Mouse (Mus musculus) MEL (cell line): Measurements from ENCODE around the gene Ppip5k2. TPM values are rescaled to one million over a fixed set of nuclear protein-coding genes. Genes with fewer than 3 reads are reported as not detected.

Source experiments
- DNase-seq: peaks from one replicate; pipeline ENCODE4 v3.0.0; 2011; ENCODE audit warnings: low read depth, low spot score
- H3K27ac ChIP-seq: 2 replicates; pipeline ENCODE4 v1.5.1; 2012; ENCODE audit warnings: low read depth, mild to moderate bottlenecking, control low read depth, low read length, moderate library complexity; ENCODE audit not compliant: control insufficient read depth
- H3K27me3 ChIP-seq, 2 experiments: fragments of 150-350 bp in 1 of 2; sonication (generic) in 1 of 2; 2 replicates each; pipeline ENCODE4 v1.6.1; 2012; ENCODE audit warnings: low read length in 2 of 2, mild to moderate bottlenecking in 2 of 2, improper control_type of control experiment in 1 of 2, moderate library complexity in 1 of 2; ENCODE audit not compliant: insufficient read depth in 2 of 2, control insufficient read depth in 1 of 2
- H3K36me3 ChIP-seq, 2 experiments: 2 replicates each; pipeline ENCODE4 v1.6.1; 2012 to 2014; ENCODE audit warnings: low read length in 2 of 2, improper control_type of control experiment in 1 of 2, inconsistent platforms in 1 of 2, mild to moderate bottlenecking in 1 of 2; ENCODE audit not compliant: insufficient read depth in 2 of 2, control insufficient read depth in 1 of 2
- H3K4me1 ChIP-seq, 2 experiments: fragments of 150-350 bp in 1 of 2; sonication (generic) in 1 of 2; 2 replicates each; pipeline ENCODE4 v1.6.1; 2012; ENCODE audit warnings: low read length in 2 of 2, improper control_type of control experiment in 1 of 2, mild to moderate bottlenecking in 1 of 2; ENCODE audit not compliant: insufficient read depth in 2 of 2, control insufficient read depth in 1 of 2
- H3K4me3 ChIP-seq, 2 experiments: fragments of 150-350 bp in 1 of 2; sonication (generic) in 1 of 2; 2 replicates each; pipeline ENCODE4 v1.5.1; 2012; ENCODE audit warnings: low read depth in 2 of 2, low read length in 2 of 2, mild to moderate bottlenecking in 2 of 2, moderate library complexity in 2 of 2, control low read depth in 1 of 2, improper control_type of control experiment in 1 of 2; ENCODE audit not compliant: control insufficient read depth in 1 of 2, insufficient read depth in 1 of 2
- H3K79me2 ChIP-seq: 2 replicates; pipeline ENCODE4 v1.6.1; 2012; ENCODE audit warnings: mild to moderate bottlenecking, low read length, moderate library complexity; ENCODE audit not compliant: control insufficient read depth, poor library complexity, insufficient read depth
- H3K9ac ChIP-seq: 2 replicates; pipeline ENCODE4 v1.6.1; 2012; ENCODE audit warnings: low read depth, mild to moderate bottlenecking, control low read depth, low read length, moderate library complexity; ENCODE audit not compliant: control insufficient read depth, poor library complexity, severe bottlenecking
- H3K9me3 ChIP-seq: fragments of 150-350 bp; sonication (generic); replicated peaks from 2 replicates; pipeline ENCODE4 v1.6.1; 2012; ENCODE audit warnings: mild to moderate bottlenecking, low read length, improper control_type of control experiment, moderate library complexity; ENCODE audit not compliant: insufficient read depth
- CHD1 ChIP-seq: IDR thresholded peaks from 2 replicates; pipeline ENCODE4 v1.6.1; 2012; ENCODE audit warnings: low read depth, mild to moderate bottlenecking, inconsistent platforms, low read length, improper control_type of control experiment
- CHD2 ChIP-seq: IDR thresholded peaks from 2 replicates; pipeline ENCODE4 v1.6.1; 2011; ENCODE audit warnings: low read length, improper control_type of control experiment
- CTCF ChIP-seq, 3 experiments: IDR thresholded peaks in 2 of 3; conservative IDR thresholded peaks in 1 of 3; 2 replicates each; pipeline ENCODE4 v1.5.1; 2011 to 2012; ENCODE audit warnings: low read length in 3 of 3, low read depth in 2 of 3, mild to moderate bottlenecking in 2 of 3, improper control_type of control experiment in 1 of 3, inconsistent platforms in 1 of 3, mixed read lengths in 1 of 3, moderate library complexity in 1 of 3; ENCODE audit not compliant: control insufficient read depth in 1 of 3, insufficient read depth in 1 of 3, poor library complexity in 1 of 3, severe bottlenecking in 1 of 3
- E2F4 ChIP-seq: IDR thresholded peaks from 2 replicates; pipeline ENCODE4 v1.6.1; 2011; ENCODE audit warnings: low read depth, low read length, improper control_type of control experiment, borderline replicate concordance
- ELF1 ChIP-seq: IDR thresholded peaks from 2 replicates; pipeline ENCODE4 v1.6.1; 2014; ENCODE audit warnings: low read depth, mild to moderate bottlenecking, inconsistent platforms, low read length, improper control_type of control experiment, moderate library complexity
- GABPA ChIP-seq: IDR thresholded peaks from 2 replicates; pipeline ENCODE4 v1.6.1; 2012; ENCODE audit warnings: low read depth, mild to moderate bottlenecking, inconsistent platforms, low read length, improper control_type of control experiment, moderate library complexity
- GATA1 ChIP-seq: IDR thresholded peaks from 2 replicates; pipeline ENCODE4 v1.6.1; 2011; ENCODE audit warnings: low read depth, low read length, improper control_type of control experiment
- MAX ChIP-seq: IDR thresholded peaks from 2 replicates; pipeline ENCODE4 v1.6.1; 2011; ENCODE audit warnings: low read length, improper control_type of control experiment
- MXI1 ChIP-seq: IDR thresholded peaks from 2 replicates; pipeline ENCODE4 v1.6.1; 2011; ENCODE audit warnings: mild to moderate bottlenecking, low read depth, low read length, improper control_type of control experiment
- NELFE ChIP-seq: IDR thresholded peaks from 2 replicates; pipeline ENCODE4 v1.6.1; 2011; ENCODE audit warnings: low read depth, low read length, improper control_type of control experiment
- POLR2A ChIP-seq, 2 experiments: IDR thresholded peaks; 2 replicates each; pipeline ENCODE4 v1.6.1; 2011 to 2012; ENCODE audit warnings: low read length in 2 of 2, mild to moderate bottlenecking in 2 of 2, control low read depth in 1 of 2, improper control_type of control experiment in 1 of 2, low read depth in 1 of 2, moderate library complexity in 1 of 2; ENCODE audit not compliant: control insufficient read depth in 1 of 2, insufficient read depth in 1 of 2, poor library complexity in 1 of 2
- RAD21 ChIP-seq: IDR thresholded peaks from 2 replicates; pipeline ENCODE4 v1.6.1; 2011; ENCODE audit warnings: mild to moderate bottlenecking, low read depth, low read length, improper control_type of control experiment
- RCOR1 ChIP-seq: IDR thresholded peaks from 2 replicates; pipeline ENCODE4 v1.6.1; 2012; ENCODE audit warnings: low read depth, mild to moderate bottlenecking, inconsistent platforms, low read length, improper control_type of control experiment
- SIN3A ChIP-seq: IDR thresholded peaks from 2 replicates; pipeline ENCODE4 v1.6.1; 2012; ENCODE audit warnings: low read length, improper control_type of control experiment, inconsistent platforms
- TAL1 ChIP-seq: IDR thresholded peaks from 2 replicates; pipeline ENCODE4 v1.6.1; 2012; ENCODE audit warnings: mild to moderate bottlenecking, inconsistent platforms, low read length, moderate library complexity, mixed read lengths
- TCF12 ChIP-seq: IDR thresholded peaks from 2 replicates; pipeline ENCODE4 v1.6.1; 2014; ENCODE audit warnings: low read depth, mild to moderate bottlenecking, inconsistent platforms, low read length, improper control_type of control experiment, moderate library complexity
- USF2 ChIP-seq, 2 experiments: IDR thresholded peaks; 2 replicates each; pipeline ENCODE4 v1.6.1; 2011 to 2012; ENCODE audit warnings: improper control_type of control experiment in 2 of 2, low read length in 2 of 2, borderline replicate concordance in 1 of 2, inconsistent platforms in 1 of 2, low read depth in 1 of 2, mild to moderate bottlenecking in 1 of 2; ENCODE audit not compliant: insufficient read depth in 1 of 2
- ZC3H11A ChIP-seq: IDR thresholded peaks from 2 replicates; pipeline ENCODE4 v1.6.1; 2012; ENCODE audit warnings: low read depth, mild to moderate bottlenecking, inconsistent platforms, low read length, improper control_type of control experiment
- ZKSCAN1 ChIP-seq: IDR thresholded peaks from 2 replicates; pipeline ENCODE4 v1.6.1; 2012; ENCODE audit warnings: low read depth, mild to moderate bottlenecking, inconsistent platforms, low read length, improper control_type of control experiment, moderate library complexity
- ZMIZ1 ChIP-seq: IDR thresholded peaks from 2 replicates; pipeline ENCODE4 v1.6.1; 2012; ENCODE audit warnings: low read depth, mild to moderate bottlenecking, inconsistent platforms, low read length, improper control_type of control experiment, moderate library complexity
- ZNF384 ChIP-seq: IDR thresholded peaks from 2 replicates; pipeline ENCODE4 v1.6.1; 2012; ENCODE audit warnings: low read depth, mild to moderate bottlenecking, inconsistent platforms, low read length, improper control_type of control experiment
- polyA plus RNA-seq, 2 experiments: library from polyadenylated mRNA; stranded (reverse) in 1 of 2; unstranded in 1 of 2; fragments of >175 nt in 1 of 2; fragments of >200 nt in 1 of 2; gene quantifications; 2 replicates each; pipeline versions ENCODE4 v1.2.1 to v1.2.4; 2012; ENCODE audit warnings: low replicate concordance in 2 of 2, low read depth in 1 of 2; ENCODE audit not compliant: insufficient read length in 2 of 2, insufficient read depth in 1 of 2, missing spikeins in 1 of 2
- total RNA-seq: library from RNA; depleted of rRNA; stranded (reverse); fragments of 300-350 nt; gene quantifications from 2 replicates; pipeline ENCODE4 v1.2.3, GENCODE M21; 2012

The Ppip5k2 gene
- total and polyA plus RNA-seq, 3 experiments = 47.2 to 651 (median 60.7) TPM

DNA sequence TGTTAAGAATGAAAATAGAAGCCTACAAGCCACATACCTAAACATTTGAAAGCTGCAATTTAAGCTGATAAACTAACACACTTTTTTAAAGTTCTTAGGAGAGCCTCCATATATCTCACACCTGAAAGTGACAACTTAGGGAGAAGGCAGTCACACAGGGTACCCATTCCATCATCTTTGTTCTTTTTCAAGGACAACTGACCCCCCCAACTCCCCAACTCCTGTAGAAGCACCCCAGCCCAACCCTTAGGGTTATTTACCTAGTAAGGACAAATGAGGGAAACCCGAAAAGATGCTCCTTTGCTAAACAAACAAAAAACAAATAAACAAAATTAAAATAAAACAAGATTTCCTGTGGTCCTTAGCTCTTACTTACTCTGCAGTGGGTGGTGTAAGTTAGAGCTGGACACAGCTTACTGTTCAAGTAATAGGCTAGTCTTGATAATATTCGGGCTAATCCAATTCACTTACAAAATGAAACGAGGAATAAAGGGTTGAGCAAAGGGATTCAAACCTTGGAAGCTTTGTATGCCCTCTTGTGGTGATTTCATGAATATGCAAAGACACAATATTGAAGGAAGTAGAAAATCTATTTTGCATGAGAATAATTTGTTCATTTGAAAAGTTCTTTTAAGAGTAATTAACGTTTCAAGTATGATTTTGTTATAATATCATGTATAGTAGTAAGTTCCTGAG lies 32.1 kb upstream of the Ppip5k2 start (continued):
- no peak for TF ChIP-seq MXI1
- no peak for TF ChIP-seq E2F4
- peak; percentile 38; the same call in 1 of the 2 replicates for TF ChIP-seq ELF1

GRCm38 (mm10) chr1:97795936-97796335 lies 25.7 kb upstream of the Ppip5k2 start:
- no peak overlapping the region for H3K27ac ChIP-seq
- TF ChIP-seq CHD1 (no peak), CHD2 (no peak), CTCF (IDR thresholded peaks at IDR 0.05 in 2 of 3, conservative IDR thresholded peaks at IDR 0.05 in 1 of 3; ENCODE audit: control insufficient read depth in 1 of 3, insufficient read depth in 1 of 3, low read depth in 2 of 3, low read length in 3 of 3, poor library complexity in 1 of 3, severe bottlenecking in 1 of 3) (no peak), MAX (no peak), RAD21 (no peak), GATA1 (no peak), TCF12 (no peak), GABPA (no peak), TAL1 (no peak), SIN3A (no peak), USF2 (IDR thresholded peaks at IDR 0.05; ENCODE audit: borderline replicate concordance in 1 of 2, insufficient read depth in 1 of 2, low read depth in 1 of 2, low read length in 2 of 2) (no peak), ZNF384 (no peak), ZMIZ1 (no peak), NELFE (no peak), ZKSCAN1 (no peak), POLR2A (IDR thresholded peaks at IDR 0.05; ENCODE audit: control insufficient read depth in 1 of 2, insufficient read depth in 1 of 2, low read depth in 1 of 2, low read length in 2 of 2, poor library complexity in 1 of 2) (no peak), RCOR1 (no peak), ZC3H11A (no peak)
- TF ChIP-seq, all 39 proteins: peak for 0
- H3K36me3 ChIP-seq = peaks cover 2 to 3% of the 10 kb centered on the region in 2 experiments; a peak in 3 of 4 replicates
- H3K79me2 ChIP-seq = no peaks in the 10 kb centered on the region
- no peaks in the 10 kb centered on the region for H3K4me1 ChIP-seq
- DNase-seq = no peak
- no peak overlapping the region for H3K4me3 ChIP-seq
- H3K9ac ChIP-seq = no peak overlapping the region
- H3K9me3 ChIP-seq = no peaks in the 10 kb centered on the region
- no peaks in the 10 kb centered on the region for H3K27me3 ChIP-seq
